Mouse (Mus musculus) heart, adult 10 weeks (tissue): ENCODE measurements around the gene Wnt6. TPM values are rescaled to one million over a fixed set of nuclear protein-coding genes. Genes with fewer than 3 reads are reported as not detected.

Source experiments
- polyA plus RNA-seq: library from polyadenylated mRNA; stranded (reverse); fragments of 350-450 nt; fragmentation: Illumina TruSeq; extraction: RNeasy Lipid Tissue Mini Kit (QIAGEN cat#74804); gene quantifications from one replicate; pipeline ENCODE4 v1.2.3, GENCODE M21; 2014; ENCODE audit warnings: low read depth, low replicate concordance

Wnt6 gene
- not detected for polyA plus RNA-seq

DNA sequence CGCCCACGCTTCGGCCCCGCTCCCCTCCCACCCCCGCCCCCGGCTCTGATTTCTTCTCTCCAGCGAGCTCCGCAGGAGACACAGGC is at the start of gene Wnt6:
Wnt6 (plus strand) TSS at position 48 of the 86 bp plus-strand sequence.

DNA sequence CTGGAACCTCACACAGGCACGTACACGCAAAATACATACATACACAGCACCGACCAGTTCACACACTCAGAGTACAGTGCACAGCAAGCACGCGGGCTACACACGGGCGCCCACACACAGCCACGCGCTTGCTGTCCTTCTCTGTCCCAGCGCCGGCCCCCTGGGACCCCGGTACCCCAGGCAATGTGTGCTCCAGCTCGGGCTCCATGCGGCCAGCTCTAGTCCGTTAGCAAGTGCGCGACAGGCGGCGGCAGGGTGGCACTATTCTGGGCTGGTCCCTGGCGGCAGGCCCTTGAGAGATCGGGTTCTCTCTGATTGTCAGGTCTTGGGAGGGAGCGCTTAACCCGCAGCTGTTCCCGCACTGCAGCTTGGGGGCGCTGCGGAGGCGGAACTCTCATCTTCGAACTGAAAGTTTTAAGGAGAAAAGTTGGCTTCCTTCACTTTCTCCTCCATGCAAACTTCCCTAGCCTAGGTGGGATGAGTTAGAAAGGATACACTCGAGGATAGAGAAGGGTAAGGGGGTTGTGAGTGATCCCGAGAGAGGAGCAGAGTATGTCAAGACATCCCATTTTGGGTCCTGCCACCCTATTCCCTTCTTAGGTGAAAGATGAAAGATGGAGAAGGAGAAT is 22.9 kb upstream of the Wnt6 start, which contains the start of gene Prkag3:
Prkag3 (minus strand) TSS at position 579 of the 629 bp plus-strand sequence.

DNA sequence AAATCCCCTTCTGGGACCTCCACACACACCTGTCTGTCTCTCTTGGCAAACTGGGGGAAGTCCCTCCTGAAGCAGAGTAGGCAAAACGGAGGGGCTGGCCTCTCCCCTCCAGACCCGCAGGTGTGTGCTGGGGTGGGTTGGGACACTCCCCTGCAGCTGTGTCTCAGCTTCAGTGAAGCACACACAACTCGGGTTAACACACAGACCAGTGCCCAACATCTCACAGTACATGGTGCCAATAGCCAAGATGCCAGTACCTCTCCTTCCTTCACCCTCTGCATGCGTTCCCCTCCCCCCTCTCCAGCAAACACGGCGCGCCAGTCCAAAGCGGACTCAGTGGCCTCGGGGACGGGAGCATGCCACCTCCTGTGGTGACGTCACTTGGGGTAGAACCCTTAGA is 19.6 kb downstream of the Wnt6 start, which contains the start of gene Wnt10a:
Wnt10a (plus strand) TSS at position 268 of the 400 bp plus-strand sequence.

Other genes with a start within 250 kb of the Wnt6 start
- not detected for gene Plcd4, start 229.0 kb upstream of the Wnt6 start, polyA plus RNA-seq
- 6.2 TPM for gene Usp37, start 227.6 kb upstream of the Wnt6 start, polyA plus RNA-seq
- 8.2 TPM for gene Zfp142, start 183.6 kb upstream of the Wnt6 start, polyA plus RNA-seq
- 32.6 TPM for gene Bcs1l, start 183.6 kb upstream of the Wnt6 start, polyA plus RNA-seq
- 22.2 TPM for gene Rnf25, start 170.5 kb upstream of the Wnt6 start, polyA plus RNA-seq
- 0.76 TPM for gene Stk36, start 170.4 kb upstream of the Wnt6 start, polyA plus RNA-seq
- 9.1 TPM for gene Ttll4, start 110.1 kb upstream of the Wnt6 start, polyA plus RNA-seq
- 29.9 TPM for gene Cyp27a1, start 58.3 kb upstream of the Wnt6 start, polyA plus RNA-seq
- gene Prkag3, start 22.7 kb upstream of the Wnt6 start, polyA plus RNA-seq, result 3.5 TPM
- gene Wnt10a, start 19.6 kb downstream of the Wnt6 start, polyA plus RNA-seq, result not detected
- not detected for gene Cdk5r2, start 83.0 kb downstream of the Wnt6 start, polyA plus RNA-seq
- not detected for gene Fev, start 113.5 kb downstream of the Wnt6 start, polyA plus RNA-seq
- not detected for gene Cryba2, start 121.3 kb downstream of the Wnt6 start, polyA plus RNA-seq
- not detected for gene Cfap65, start 163.7 kb downstream of the Wnt6 start, polyA plus RNA-seq
- gene Ihh, start 179.8 kb downstream of the Wnt6 start, polyA plus RNA-seq, result not detected